Mouse (Mus musculus): Measurements from ENCODE around the gene Serinc2. TPM values are rescaled to one million over a fixed set of nuclear protein-coding genes. Genes with fewer than 3 reads are reported as not detected.

The Serinc2 gene
- polyA plus RNA-seq (2014; fragmentation: Illumina TruSeq; extraction: RNeasy Lipid Tissue Mini Kit (QIAGEN cat#74804); ENCODE audit: low read depth, low replicate concordance): 0.85 TPM

GRCm38 (mm10) chr4:130279105-130279504, at the start of gene Serinc2:
Gene Serinc2, minus strand, starts transcription at chr4:130279205.

DNA sequence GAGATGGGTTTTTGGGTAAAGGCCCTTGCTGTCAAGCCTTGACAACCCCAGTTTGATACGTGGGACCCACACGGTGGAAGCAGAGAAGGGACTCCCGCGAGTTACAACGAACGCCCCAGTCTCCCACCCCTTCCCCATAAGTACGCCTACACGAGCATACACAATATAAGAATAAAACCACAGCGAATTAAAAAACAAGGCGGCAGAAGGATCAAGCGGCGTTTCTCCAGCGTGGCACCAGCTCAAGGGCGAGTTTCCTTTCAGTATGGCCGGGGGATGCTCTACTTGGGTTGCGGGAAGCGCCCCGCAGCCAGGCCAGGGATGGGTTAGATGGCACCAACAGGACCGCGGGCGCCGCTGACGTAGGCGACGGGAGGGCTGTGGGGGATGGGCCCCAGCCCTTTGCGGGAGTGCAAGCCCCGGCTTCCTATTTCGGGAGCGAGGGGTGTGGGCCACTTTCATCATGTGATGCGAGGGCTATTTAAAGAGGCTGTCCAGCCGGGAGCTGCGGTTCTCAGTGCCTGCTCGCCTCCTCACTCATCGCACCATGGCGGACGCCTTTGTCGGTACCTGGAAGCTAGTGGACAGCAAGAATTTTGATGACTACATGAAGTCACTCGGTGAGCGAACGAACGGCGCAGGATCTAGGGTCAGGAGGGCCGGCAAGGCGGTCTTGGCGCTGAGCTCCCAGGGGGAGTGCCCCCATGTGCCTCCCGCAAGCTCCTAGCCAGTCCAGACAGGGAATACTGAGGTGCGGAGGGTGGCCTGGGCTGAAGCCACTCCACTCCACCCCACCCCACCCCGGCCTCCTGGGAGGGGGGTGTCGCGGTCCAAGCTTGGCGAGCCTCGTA, 29.5 kb upstream of the Serinc2 start, which contains the start of the genes Fabp3 and Gm10570:
Gene Fabp3 (plus strand): TSS at position 365 of the 851 bp plus-strand sequence.
Gene Gm10570 (minus strand): TSS at position 444 of the 851 bp plus-strand sequence.

GRCm38 (mm10) chr4:130222179-130222578, 56.8 kb downstream of the Serinc2 start, which contains the start of gene Gm853:
Gene Gm853, minus strand, starts transcription at chr4:130222401.

Other genes with a start within 250 kb of the Serinc2 start
- gene Col16a1, start 231.4 kb downstream of the Serinc2 start, polyA plus RNA-seq (2014; fragmentation: Illumina TruSeq; extraction: RNeasy Lipid Tissue Mini Kit (QIAGEN cat#74804); ENCODE audit: low read depth, low replicate concordance): 0.69 TPM
- gene Pef1, start 176.6 kb downstream of the Serinc2 start, polyA plus RNA-seq (2014; fragmentation: Illumina TruSeq; extraction: RNeasy Lipid Tissue Mini Kit (QIAGEN cat#74804); ENCODE audit: low read depth, low replicate concordance): 4.3 TPM
- gene Hcrtr1, start 139.8 kb downstream of the Serinc2 start, polyA plus RNA-seq (2014; fragmentation: Illumina TruSeq; extraction: RNeasy Lipid Tissue Mini Kit (QIAGEN cat#74804); ENCODE audit: low read depth, low replicate concordance): not detected
- 5.8 TPM for gene Tinagl1, start 104.1 kb downstream of the Serinc2 start, polyA plus RNA-seq (2014; fragmentation: Illumina TruSeq; extraction: RNeasy Lipid Tissue Mini Kit (QIAGEN cat#74804); ENCODE audit: low read depth, low replicate concordance)
- 15.9 TPM for gene Gm853, start 56.8 kb downstream of the Serinc2 start, polyA plus RNA-seq (2014; fragmentation: Illumina TruSeq; extraction: RNeasy Lipid Tissue Mini Kit (QIAGEN cat#74804); ENCODE audit: low read depth, low replicate concordance)
- gene Fabp3, start 29.4 kb upstream of the Serinc2 start, polyA plus RNA-seq (2014; fragmentation: Illumina TruSeq; extraction: RNeasy Lipid Tissue Mini Kit (QIAGEN cat#74804); ENCODE audit: low read depth, low replicate concordance): 31.2 TPM
- not detected for gene Gm10570, start 29.5 kb upstream of the Serinc2 start, polyA plus RNA-seq (2014; fragmentation: Illumina TruSeq; extraction: RNeasy Lipid Tissue Mini Kit (QIAGEN cat#74804); ENCODE audit: low read depth, low replicate concordance)
- gene Zcchc17, start 80.7 kb upstream of the Serinc2 start, polyA plus RNA-seq (2014; fragmentation: Illumina TruSeq; extraction: RNeasy Lipid Tissue Mini Kit (QIAGEN cat#74804); ENCODE audit: low read depth, low replicate concordance): 32.7 TPM
- gene Snrnp40, start 80.9 kb upstream of the Serinc2 start, polyA plus RNA-seq (2014; fragmentation: Illumina TruSeq; extraction: RNeasy Lipid Tissue Mini Kit (QIAGEN cat#74804); ENCODE audit: low read depth, low replicate concordance): 9.0 TPM